24 mouse cellular contexts compared by ENCODE assay signal in the genomic region with DNA sequence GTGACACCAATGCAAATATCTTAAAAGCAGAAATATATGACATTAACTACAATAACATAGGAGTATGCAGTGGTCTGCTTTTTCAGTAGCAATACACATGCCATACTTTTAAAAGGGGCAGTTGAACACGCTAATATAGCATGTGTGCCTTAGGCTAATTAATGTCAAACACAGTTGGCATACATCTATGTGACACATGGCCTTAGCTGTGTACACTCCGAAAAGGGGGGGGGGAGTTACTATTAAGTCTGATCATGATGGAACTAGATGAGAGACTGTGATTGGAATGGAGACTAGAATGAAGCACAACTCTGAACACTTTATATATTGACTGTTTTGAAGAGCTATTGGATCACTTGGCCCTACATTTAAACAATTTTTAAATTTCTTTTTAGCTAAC.
"Had no signal": no experiment of that assay in that cellular context is flagged by ENCODE, and none has a peak within 500 bp of the region (broad histone marks: within the 10 kb centered on the region; RNA-seq: fewer than 3 reads in every experiment).

No protein-coding gene starts in this region.

- ATAC-seq: hindbrain, embryonic 16.5 days; inflammation-experienced regulatory T-cells, adult 6 months; intestine, embryonic 15.5 days; intestine, postnatal 0 days; liver, embryonic 12.5 days had no signal

- H3K4me3 ChIP-seq: heart, embryonic 10.5 days; heart, embryonic 12.5 days; hindbrain, embryonic 10.5 days; hindbrain, embryonic 12.5 days; intestine, embryonic 15.5 days; limb, embryonic 13.5 days; limb, embryonic 15.5 days; liver, embryonic 12.5 days had no signal

- H3K27me3 ChIP-seq: heart, embryonic 12.5 days; hindbrain, embryonic 12.5 days; intestine, embryonic 15.5 days; limb, embryonic 13.5 days; limb, embryonic 15.5 days; liver, embryonic 12.5 days had no signal

- H3K9me3 ChIP-seq: heart, embryonic 10.5 days; heart, embryonic 12.5 days; hindbrain, embryonic 10.5 days; hindbrain, embryonic 12.5 days; intestine, embryonic 15.5 days; limb, embryonic 13.5 days; limb, embryonic 15.5 days; liver, embryonic 12.5 days had no signal

- H3K4me2 ChIP-seq: heart, embryonic 12.5 days; hindbrain, embryonic 12.5 days; hindbrain, embryonic 14.5 days; intestine, embryonic 15.5 days; limb, embryonic 13.5 days; limb, embryonic 15.5 days; liver, embryonic 12.5 days had no signal

- H3K27ac ChIP-seq: heart, embryonic 10.5 days; hindbrain, embryonic 10.5 days; hindbrain, embryonic 12.5 days; hindbrain, embryonic 14.5 days; intestine, embryonic 15.5 days; limb, embryonic 13.5 days; limb, embryonic 15.5 days; liver, embryonic 12.5 days; liver, embryonic 14.5 days had no signal

- DNase-seq: gastrocnemius, postnatal 14 days; gastrocnemius, postnatal 36 days; heart, adult 11 months; heart, postnatal 10 days; heart, postnatal 4 days; kidney, adult 18-20 months; kidney, adult 8-10 months; kidney, postnatal 10 days; kidney, postnatal 25 days; kidney, postnatal 4 days; left cerebral cortex, postnatal 4 days had no signal

- H3K4me1 ChIP-seq: heart, embryonic 10.5 days; heart, embryonic 12.5 days; hindbrain, embryonic 10.5 days; hindbrain, embryonic 12.5 days; intestine, embryonic 15.5 days; limb, embryonic 13.5 days; limb, embryonic 15.5 days; liver, embryonic 12.5 days had no signal

- H3K36me3 ChIP-seq: heart, embryonic 10.5 days; heart, embryonic 12.5 days; hindbrain, embryonic 10.5 days; hindbrain, embryonic 12.5 days; intestine, embryonic 15.5 days; limb, embryonic 13.5 days; limb, embryonic 15.5 days; liver, embryonic 12.5 days had no signal

- H3K9ac ChIP-seq: heart, embryonic 12.5 days; hindbrain, embryonic 12.5 days; hindbrain, embryonic 14.5 days; intestine, embryonic 15.5 days; limb, embryonic 13.5 days; limb, embryonic 15.5 days; liver, embryonic 12.5 days; liver, embryonic 14.5 days had no signal
